Mouse (Mus musculus): ENCODE measurements around the gene Camk2b.
"Not testable (repeated sequence)": the region's sequence is repeated elsewhere in the genome, so short reads cannot be mapped to it uniquely, and the experiment has no call there.

Gene Camk2b

DNA sequence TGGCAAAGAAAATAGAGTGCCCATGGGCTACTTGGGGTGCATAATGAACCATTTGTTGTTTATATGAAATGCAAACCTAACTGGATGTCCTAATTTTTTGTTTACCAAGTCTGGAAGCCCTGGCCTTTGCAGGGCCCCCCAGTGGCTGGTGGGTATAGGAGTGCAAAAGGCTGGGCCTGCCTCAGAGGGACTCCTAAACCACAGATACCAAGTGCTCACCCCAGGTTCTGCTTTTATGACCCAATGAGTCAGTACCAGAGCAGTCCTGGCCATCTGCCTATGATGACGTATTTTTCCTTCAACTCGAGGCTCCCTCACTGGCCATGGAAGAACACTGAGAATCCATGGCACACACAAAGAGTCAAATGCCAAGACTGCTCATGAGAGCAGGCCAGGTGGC lies 121.1 kb downstream of the Camk2b start:
- no peak for DNase-seq (ENCODE audit: low read depth, low spot score)

GRCm38 (mm10) chr11:5942966-5943365 lies 123.2 kb downstream of the Camk2b start:
- no peak for DNase-seq (ENCODE audit: low read depth, low spot score)

DNA sequence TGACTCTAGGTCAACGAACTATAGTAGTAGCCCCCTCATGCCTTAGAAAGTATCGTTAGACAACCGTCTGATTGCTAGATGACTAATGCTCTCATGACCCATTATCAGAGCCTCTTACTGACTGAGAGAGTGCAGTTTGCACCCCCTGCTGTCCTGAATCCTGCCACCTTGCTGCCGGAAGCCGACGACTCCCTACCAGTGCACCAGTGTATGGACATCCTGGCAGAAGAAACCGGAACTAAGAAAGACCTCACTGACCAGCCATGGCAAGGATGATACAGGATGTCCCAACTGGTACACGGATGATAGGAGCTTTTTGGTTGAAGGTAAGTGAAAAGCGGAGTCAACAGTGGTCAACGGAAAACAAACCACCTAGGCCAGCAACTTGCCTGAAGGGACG lies 131.6 kb downstream of the Camk2b start:
- DNase-seq (ENCODE audit: low read depth, low spot score), result not testable (repeated sequence)

- DNase-seq (ENCODE audit: low read depth, low spot score), result not testable (repeated sequence)
Measured at GRCm38 (mm10) chr11:5931947-5932346, 134.2 kb downstream of the Camk2b start.

GRCm38 (mm10) chr11:5930578-5930977 lies 135.6 kb downstream of the Camk2b start:
- DNase-seq (ENCODE audit: low read depth, low spot score), result no peak

- DNase-seq (ENCODE audit: low read depth, low spot score), result no peak
Measured at GRCm38 (mm10) chr11:5926696-5927220, 139.4 kb downstream of the Camk2b start.

GRCm38 (mm10) chr11:5924699-5925098 lies 141.5 kb downstream of the Camk2b start:
- no peak for DNase-seq (ENCODE audit: low read depth, low spot score)

DNA sequence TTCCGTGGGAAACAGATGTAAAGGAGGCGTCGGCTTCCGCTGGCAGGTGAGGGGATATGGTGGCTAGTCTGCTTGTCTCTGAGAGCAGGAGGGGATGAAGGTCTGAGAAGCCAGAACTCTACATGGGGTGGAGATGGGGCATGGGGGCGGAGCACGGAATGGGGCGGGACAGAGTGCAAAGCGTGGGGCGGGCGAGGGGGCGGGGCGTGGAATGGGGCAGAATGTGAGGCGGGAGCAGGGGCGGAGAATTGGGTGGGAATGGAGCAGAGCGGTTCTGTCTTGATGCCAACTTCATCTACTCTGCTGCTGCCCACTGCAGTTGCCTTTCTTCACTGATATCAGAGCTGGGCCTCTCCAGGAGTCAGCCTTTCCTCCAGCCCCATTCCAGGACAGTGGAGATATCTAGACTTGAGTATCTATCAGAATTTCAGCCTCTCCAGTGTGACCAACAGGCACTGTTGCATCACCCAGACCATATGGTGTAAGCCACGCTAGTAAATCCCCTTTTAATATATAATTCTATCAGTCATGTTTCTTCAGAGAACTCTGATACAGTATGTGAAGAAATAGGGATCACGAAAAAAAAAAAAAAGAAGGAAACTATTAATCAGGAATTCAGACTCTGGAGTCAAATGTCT lies 145.7 kb downstream of the Camk2b start:
- DNase-seq (ENCODE audit: low read depth, low spot score), result no peak
